Mouse (Mus musculus) megakaryocyte-erythroid progenitor cell, adult 5 weeks (primary cell): Measurements from ENCODE around the gene Gabrr3. TPM values are rescaled to one million over a fixed set of nuclear protein-coding genes. Genes with fewer than 3 reads are reported as not detected.

ENCODE experiments used
- polyA plus RNA-seq: library from polyadenylated mRNA; stranded (reverse); fragments of >175 nt; gene quantifications from 2 replicates; pipeline ENCODE4 v1.2.3, GENCODE M21; 2012

The Gabrr3 gene
- not detected in 2 replicates for polyA plus RNA-seq

GRCm38 (mm10) chr16:59407032-59407431 is at the start of gene Gabrr3:
Gene Gabrr3 (plus strand): TSS chr16:59407332.

GRCm38 (mm10) chr16:59363893-59364292 is 43.2 kb upstream of the Gabrr3 start, which contains the start of gene Olfr209:
Gene Olfr209 (minus strand): TSS chr16:59363993.

GRCm38 (mm10) chr16:59471637-59472278 is 64.6 kb downstream of the Gabrr3 start, which contains the start of gene Riox2:
Gene Riox2 (plus strand): TSS chr16:59471775.

Other genes starting within 250 kb of the Gabrr3 start
- not detected in 2 replicates for gene Olfr196, start 236.9 kb upstream of the Gabrr3 start, polyA plus RNA-seq
- gene Olfr198, start 203.8 kb upstream of the Gabrr3 start, polyA plus RNA-seq = not detected in 2 replicates
- not detected in 2 replicates for gene Olfr199, start 187.6 kb upstream of the Gabrr3 start, polyA plus RNA-seq
- gene Olfr201, start 134.7 kb upstream of the Gabrr3 start, polyA plus RNA-seq = not detected in 2 replicates
- gene Olfr202, start 120.5 kb upstream of the Gabrr3 start, polyA plus RNA-seq = not detected in 2 replicates
- not detected in 2 replicates for gene Olfr203, start 108.5 kb upstream of the Gabrr3 start, polyA plus RNA-seq
- 0.02 TPM in 1 of 2 replicates, not detected in the other for gene Olfr204, start 89.1 kb upstream of the Gabrr3 start, polyA plus RNA-seq
- not detected in 2 replicates for gene Olfr205, start 76.2 kb upstream of the Gabrr3 start, polyA plus RNA-seq
- gene Olfr206, start 58.1 kb upstream of the Gabrr3 start, polyA plus RNA-seq = not detected in 2 replicates
- gene Olfr209, start 43.3 kb upstream of the Gabrr3 start, polyA plus RNA-seq = not detected in 2 replicates
- gene Riox2, start 64.4 kb downstream of the Gabrr3 start, polyA plus RNA-seq = 7.3 and 8.0 TPM in 2 replicates
- gene Crybg3, start 193.6 kb downstream of the Gabrr3 start, polyA plus RNA-seq = 1.3 and 1.7 TPM in 2 replicates
- gene Arl6, start 232.1 kb downstream of the Gabrr3 start, polyA plus RNA-seq = 2.0 and 2.1 TPM in 2 replicates